Mouse (Mus musculus): Measurements from ENCODE around the gene Ccp110. TPM values are rescaled to one million over a fixed set of nuclear protein-coding genes. Genes with fewer than 3 reads are reported as not detected.

Gene Ccp110
- polyA plus RNA-seq, 1 experiment from 2014 or later: 2.8 TPM

DNA sequence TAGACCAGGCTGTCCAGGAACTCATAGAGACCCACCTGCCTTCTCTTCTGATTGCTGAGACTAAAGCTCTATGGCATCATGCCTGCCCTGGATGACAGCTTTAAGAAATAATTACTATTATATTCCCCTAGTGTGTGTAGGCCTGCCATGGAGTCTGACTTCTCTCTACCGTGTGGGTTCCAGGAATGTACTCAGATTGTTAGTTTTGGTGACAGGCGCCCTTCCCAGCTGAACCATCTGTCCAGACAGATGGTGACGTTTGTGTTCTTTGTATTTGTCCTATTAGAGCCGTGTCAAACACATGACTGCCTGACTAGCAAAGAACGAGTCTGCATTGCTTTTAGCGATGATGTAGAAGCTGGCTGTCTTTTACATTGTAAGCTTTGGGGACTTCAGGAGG lies 66.2 kb downstream of the Ccp110 start:
- H3K9me3 ChIP-seq (ENCODE audit: control insufficient read depth): no peaks in the 10 kb centered on the region
- WGBS: 76% methylated on average over 6 of the region's 6 CpGs
- no peak overlapping the region for H3K4me3 ChIP-seq (ENCODE audit: low read depth, low read length)
- no peaks in the 10 kb centered on the region for H3K4me1 ChIP-seq (replicated peaks; ENCODE audit: control insufficient read depth, insufficient read depth, low read length)
- TF ChIP-seq CTCF (IDR thresholded peaks at IDR 0.05; ENCODE audit: low read depth): no peak
- H3K36me3 ChIP-seq (ENCODE audit: control insufficient read depth, insufficient read depth): peaks cover 75% of the 10 kb centered on the region
- no peak overlapping the region for H3K9ac ChIP-seq (ENCODE audit: low read depth, low read length)
- H3K4me2 ChIP-seq (replicated peaks; ENCODE audit: low read depth): no peak overlapping the region
- H3K27me3 ChIP-seq (replicated peaks; ENCODE audit: control insufficient read depth, insufficient read depth, low read length): no peaks in the 10 kb centered on the region
- no peak overlapping the region for H3K27ac ChIP-seq (ENCODE audit: low read depth, low read length)
- no peak for ATAC-seq

DNA sequence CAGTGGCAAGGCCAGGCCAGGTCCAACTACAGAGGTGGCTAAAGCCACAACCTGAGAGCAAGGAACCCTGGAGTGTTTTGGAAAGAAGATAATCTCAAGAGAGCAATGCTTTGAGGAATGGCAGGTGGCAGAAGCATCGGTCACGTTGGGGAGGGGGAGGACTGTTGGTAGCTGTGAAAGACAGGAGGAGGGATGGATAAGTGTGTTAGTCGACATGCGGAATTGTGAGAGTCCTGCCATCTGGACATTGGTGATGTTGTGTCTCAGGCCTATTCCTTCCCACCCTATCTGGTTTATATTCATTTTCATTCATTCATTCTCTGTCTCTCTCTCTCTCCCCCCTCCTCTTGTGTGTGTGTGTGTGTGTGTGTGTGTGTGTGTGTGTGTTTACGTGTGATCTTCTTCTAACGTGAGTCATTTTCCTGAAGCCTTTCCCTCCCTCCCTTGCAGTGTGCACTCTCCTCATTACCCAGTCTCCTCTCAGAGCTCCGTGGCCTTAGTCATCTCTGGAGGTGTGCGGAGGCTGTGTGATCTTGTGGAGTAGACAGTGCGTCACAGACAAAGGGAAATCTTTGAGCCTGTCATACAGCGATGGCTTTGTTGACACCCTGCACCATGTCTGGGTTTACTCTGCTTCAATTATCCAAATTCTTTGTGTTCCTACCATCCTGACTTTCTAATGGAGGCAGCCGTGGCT lies 71.1 kb downstream of the Ccp110 start:
- no peak for TF ChIP-seq CTCF (IDR thresholded peaks at IDR 0.05; ENCODE audit: low read depth)
- no peak overlapping the region for H3K4me3 ChIP-seq (ENCODE audit: low read depth, low read length)
- H3K4me1 ChIP-seq (replicated peaks; ENCODE audit: control insufficient read depth, insufficient read depth, low read length): no peaks in the 10 kb centered on the region
- WGBS: 85% methylated on average over 11 of the region's 11 CpGs
- no peak overlapping the region for H3K4me2 ChIP-seq (replicated peaks; ENCODE audit: low read depth)
- no peaks in the 10 kb centered on the region for H3K9me3 ChIP-seq (ENCODE audit: control insufficient read depth)
- H3K27me3 ChIP-seq (replicated peaks; ENCODE audit: control insufficient read depth, insufficient read depth, low read length): no peaks in the 10 kb centered on the region
- no peak overlapping the region for H3K27ac ChIP-seq (ENCODE audit: low read depth, low read length)
- no peak overlapping the region for H3K9ac ChIP-seq (ENCODE audit: low read depth, low read length)
- H3K36me3 ChIP-seq (ENCODE audit: control insufficient read depth, insufficient read depth): peaks cover 66% of the 10 kb centered on the region
- no peak for ATAC-seq

DNA sequence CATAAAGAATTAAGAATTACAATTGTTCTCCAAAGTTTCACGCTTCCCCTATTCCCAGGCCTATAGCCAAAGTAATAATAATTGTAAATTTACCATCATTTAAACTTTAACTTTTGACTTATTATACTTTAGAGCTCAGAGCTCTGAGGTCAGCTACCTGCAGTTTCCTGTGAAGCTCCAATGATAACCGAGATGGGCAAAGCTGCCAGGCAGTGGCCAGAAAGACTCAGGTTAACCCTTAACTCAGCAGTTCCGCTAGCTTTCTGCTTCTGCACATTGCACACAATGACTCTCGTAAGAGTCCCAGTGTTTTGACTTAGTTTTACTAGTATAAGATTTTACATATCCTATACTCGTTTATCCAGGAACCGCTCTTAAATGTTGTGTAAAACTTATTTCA lies 73.7 kb downstream of the Ccp110 start:
- Histone ChIP-seq H3K9me3 (ENCODE audit: control insufficient read depth) (no peaks in the 10 kb centered on the region), H3K36me3 (ENCODE audit: control insufficient read depth, insufficient read depth) (peaks cover 43% of the 10 kb centered on the region), H3K9ac (ENCODE audit: low read depth, low read length) (no peak overlapping the region), H3K27me3 (replicated peaks; ENCODE audit: control insufficient read depth, insufficient read depth, low read length) (no peaks in the 10 kb centered on the region), H3K4me1 (replicated peaks; ENCODE audit: control insufficient read depth, insufficient read depth, low read length) (no peaks in the 10 kb centered on the region), H3K4me3 (ENCODE audit: low read depth, low read length) (no peak overlapping the region), H3K27ac (ENCODE audit: low read depth, low read length) (no peak overlapping the region), H3K4me2 (replicated peaks; ENCODE audit: low read depth) (no peak overlapping the region)
- no peak for ATAC-seq
- no peak for TF ChIP-seq CTCF (IDR thresholded peaks at IDR 0.05; ENCODE audit: low read depth)
- 81% methylated on average over 6 of the region's 6 CpGs for WGBS

Other genes with a start within 250 kb of the Ccp110 start
- gene Itpripl2, start 220.6 kb upstream of the Ccp110 start, polyA plus RNA-seq (2015; fragmentation: Nextera tagmentation; extraction: Ambion mirVana): 4.6 and 5.6 TPM in 2 replicates
- 123 and 139 TPM in 2 replicates for gene Coq7, start 179.2 kb upstream of the Ccp110 start, polyA plus RNA-seq (2015; fragmentation: Nextera tagmentation; extraction: Ambion mirVana)
- 1.4 and 1.5 TPM in 2 replicates for gene Tmc7, start 127.8 kb upstream of the Ccp110 start, polyA plus RNA-seq (2015; fragmentation: Nextera tagmentation; extraction: Ambion mirVana)
- 48.1 and 49.0 TPM in 2 replicates for gene Tmc5, start 115.3 kb upstream of the Ccp110 start, polyA plus RNA-seq (2015; fragmentation: Nextera tagmentation; extraction: Ambion mirVana)
- gene Gde1, start 6.8 kb upstream of the Ccp110 start, polyA plus RNA-seq (2015; fragmentation: Nextera tagmentation; extraction: Ambion mirVana): 120 and 136 TPM in 2 replicates
- gene Vps35l, start 27.7 kb downstream of the Ccp110 start, polyA plus RNA-seq (2015; fragmentation: Nextera tagmentation; extraction: Ambion mirVana): 55.3 and 57.8 TPM in 2 replicates
- gene Iqck, start 143.2 kb downstream of the Ccp110 start, polyA plus RNA-seq (2015; fragmentation: Nextera tagmentation; extraction: Ambion mirVana): 0.83 and 1.1 TPM in 2 replicates
- 35.8 and 40.0 TPM in 2 replicates for gene Knop1, start 143.7 kb downstream of the Ccp110 start, polyA plus RNA-seq (2015; fragmentation: Nextera tagmentation; extraction: Ambion mirVana)

Measured in intestine, postnatal 0 days (tissue).